Mouse (Mus musculus): ENCODE data around the gene Tsks.

The Tsks gene

DNA sequence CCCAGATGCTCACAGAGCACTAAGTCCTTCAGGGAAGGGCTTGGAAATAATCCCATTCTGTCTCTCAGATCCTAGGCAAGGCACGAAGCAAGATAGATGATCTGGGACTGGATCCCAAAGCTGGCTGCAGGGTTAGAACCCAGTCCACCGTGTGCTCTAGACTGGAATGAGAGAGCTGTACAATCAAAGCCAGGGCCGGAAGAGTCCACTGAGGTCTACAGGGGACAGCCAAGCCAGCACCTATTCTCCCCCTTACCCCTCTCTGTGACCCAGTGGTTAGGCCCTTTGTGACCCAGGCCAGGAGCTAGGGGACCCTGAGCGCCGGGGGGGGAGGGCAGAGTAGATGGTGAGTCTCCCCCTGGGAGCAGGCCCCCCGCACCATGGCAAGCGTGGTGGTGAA, at the start of gene Tsks:
Gene Tsks (plus strand): TSS at position 301 of the 400 bp plus-strand sequence.
- DNase-seq (ENCODE audit: low read depth, low spot score), result no peak

- DNase-seq (ENCODE audit: low read depth, low spot score), result no peak
Observed at GRCm38 (mm10) chr7:44894175-44894574, 48.8 kb upstream of the Tsks start.

DNA sequence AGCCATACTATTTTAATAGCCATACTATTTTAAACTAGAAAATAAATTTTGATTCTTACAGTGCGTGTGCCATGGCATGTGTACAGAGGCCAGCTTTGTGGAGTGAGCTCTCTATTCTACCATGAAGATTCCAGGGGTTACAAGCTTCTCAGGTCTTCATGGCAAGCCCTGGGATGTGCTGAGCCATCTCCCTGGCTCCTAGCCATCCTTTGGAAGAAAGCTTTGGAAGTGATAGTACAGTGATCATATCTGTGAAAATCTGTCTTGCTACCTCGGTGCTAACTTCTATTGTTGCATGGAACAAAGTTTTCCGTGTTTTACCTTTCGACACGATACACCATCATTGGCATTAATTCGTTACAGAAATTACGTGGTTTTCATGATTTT, 47.8 kb upstream of the Tsks start:
- DNase-seq (ENCODE audit: low read depth, low spot score), result no peak

DNA sequence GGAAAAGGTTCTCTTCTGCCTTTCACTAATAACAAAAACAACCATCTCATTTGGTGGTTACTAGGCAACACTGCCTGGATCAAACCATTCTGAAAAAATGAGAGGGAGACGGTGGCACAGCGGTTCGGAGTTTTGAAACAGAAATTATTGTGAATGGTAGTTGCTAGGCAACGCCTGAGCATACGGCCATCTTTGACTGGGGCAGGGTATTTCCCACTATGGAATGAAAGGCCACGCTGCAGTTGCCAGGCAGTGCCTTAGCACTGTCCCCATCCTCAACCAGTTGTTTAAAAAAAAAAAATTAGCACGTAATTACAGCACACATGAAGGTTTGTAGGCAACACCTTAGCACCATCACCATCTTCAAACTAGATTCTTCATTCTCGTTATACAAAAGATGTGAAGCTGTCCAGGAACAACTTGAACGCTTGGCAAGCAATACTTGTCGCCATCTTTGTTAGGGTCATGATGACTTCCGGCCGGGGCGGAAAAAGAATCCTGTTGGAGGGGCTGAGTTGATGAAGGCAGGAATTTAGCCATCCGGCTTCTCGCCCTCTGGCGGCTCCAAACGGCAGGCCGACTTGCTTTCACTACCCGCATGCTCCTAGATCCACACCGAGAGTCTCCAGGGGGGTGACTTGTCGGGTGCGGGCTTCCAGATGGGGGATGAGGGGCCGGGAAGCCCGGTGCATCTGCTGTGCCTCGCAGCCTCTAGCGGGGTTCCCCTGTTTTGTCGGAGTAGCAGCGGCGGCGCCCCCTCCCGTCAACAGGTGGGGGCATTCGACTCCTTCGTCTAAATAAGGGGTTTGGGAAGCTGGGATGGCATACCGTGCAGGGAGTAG, 47.2 kb upstream of the Tsks start, which contains the start of gene Fuz:
Gene Fuz (plus strand): TSS at position 487 of the 842 bp plus-strand sequence.
- peak; percentile 57 for DNase-seq (ENCODE audit: low read depth, low spot score)

- no peak for DNase-seq (ENCODE audit: low read depth, low spot score)
Observed at GRCm38 (mm10) chr7:44896499-44896898, 46.5 kb upstream of the Tsks start.

GRCm38 (mm10) chr7:44898607-44899006, 44.4 kb upstream of the Tsks start:
- no peak for DNase-seq (ENCODE audit: low read depth, low spot score)

DNA sequence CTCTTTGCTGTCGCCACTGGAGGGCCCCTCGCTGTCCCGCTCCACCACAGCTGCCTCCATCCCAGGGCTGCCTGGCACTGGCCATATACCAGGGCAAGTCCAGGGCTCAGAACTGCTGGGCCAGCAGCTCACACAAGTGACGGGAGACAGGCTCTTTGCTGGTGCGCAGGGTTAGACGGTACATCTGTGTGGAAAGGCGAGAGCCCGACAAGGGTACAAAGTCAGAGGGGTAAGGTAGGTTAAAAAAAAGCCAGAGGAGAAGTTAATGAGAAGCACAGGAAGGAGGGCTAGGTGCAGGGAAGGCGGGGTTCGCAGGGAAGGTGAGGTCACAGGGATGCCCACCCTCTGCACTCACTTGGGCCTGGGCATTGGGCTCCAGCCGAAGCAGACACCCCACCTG, 42.4 kb upstream of the Tsks start:
- DNase-seq (ENCODE audit: low read depth, low spot score), result no peak

- DNase-seq (ENCODE audit: low read depth, low spot score), result no peak
Observed at GRCm38 (mm10) chr7:44901230-44901722, 41.7 kb upstream of the Tsks start.

DNA sequence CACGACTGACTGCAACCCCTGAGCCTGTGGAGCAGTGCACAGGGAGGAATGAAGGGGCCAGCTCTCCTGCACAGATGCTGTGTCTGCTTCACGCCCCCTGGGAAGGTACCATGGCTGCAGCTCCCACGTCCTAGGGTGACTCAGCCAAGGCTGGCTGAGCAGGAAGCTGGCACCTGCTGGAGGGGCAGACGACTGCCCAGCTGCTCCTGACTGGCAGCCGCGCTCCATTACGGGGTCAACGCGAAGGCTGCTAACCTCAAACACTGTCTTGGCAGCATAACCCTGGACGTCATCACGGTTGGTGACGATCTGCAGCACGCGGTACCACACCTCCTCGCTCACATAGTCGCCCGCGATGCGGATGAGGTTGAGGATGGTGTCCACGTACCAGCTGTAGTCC, 37.6 kb upstream of the Tsks start:
- DNase-seq (ENCODE audit: low read depth, low spot score), result no peak

- DNase-seq (ENCODE audit: low read depth, low spot score), result no peak
Observed at GRCm38 (mm10) chr7:44908706-44909476, 34.1 kb upstream of the Tsks start.

- no peak for DNase-seq (ENCODE audit: low read depth, low spot score)
Observed at GRCm38 (mm10) chr7:44914396-44914795, 28.6 kb upstream of the Tsks start.

DNA sequence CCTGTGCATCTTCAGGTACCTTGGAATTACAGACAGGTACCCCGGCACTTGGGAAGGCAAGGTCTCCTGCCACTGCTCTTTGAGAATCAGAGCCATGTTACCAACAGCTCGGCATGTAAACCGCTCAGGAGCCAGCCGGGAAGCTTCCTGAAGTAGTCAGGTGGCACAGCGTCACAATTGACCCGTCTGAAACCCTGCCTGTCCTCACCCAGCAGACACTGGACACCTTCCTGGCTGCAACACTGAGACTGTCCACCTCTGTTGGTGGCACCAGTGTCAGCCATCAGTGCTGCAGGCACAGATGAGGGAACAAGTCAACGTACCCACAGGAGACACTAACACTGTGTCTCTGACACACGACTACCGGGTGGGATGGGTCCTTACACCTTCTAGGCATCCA, 27.7 kb upstream of the Tsks start:
- no peak for DNase-seq (ENCODE audit: low read depth, low spot score)

DNA sequence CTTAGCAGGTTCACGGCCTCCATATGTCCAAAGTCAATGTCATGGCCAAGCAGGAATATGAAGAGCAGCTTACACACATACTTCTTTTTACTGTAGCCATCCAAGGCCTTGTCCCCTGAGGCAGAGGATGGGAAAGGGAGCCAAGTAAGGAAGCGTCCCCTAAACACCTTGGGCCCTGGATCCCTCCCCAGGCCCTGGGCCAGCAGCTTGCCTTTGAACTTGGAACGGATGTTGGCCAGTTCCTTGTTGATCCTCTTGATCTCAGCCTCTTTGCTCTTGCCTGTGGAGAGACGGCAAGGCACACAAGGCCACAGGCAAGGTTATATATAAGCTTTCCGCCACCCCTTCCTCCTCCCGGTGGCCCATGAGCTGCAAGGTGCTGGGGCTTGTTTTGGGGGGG, 26.8 kb upstream of the Tsks start:
- no peak for DNase-seq (ENCODE audit: low read depth, low spot score)

DNA sequence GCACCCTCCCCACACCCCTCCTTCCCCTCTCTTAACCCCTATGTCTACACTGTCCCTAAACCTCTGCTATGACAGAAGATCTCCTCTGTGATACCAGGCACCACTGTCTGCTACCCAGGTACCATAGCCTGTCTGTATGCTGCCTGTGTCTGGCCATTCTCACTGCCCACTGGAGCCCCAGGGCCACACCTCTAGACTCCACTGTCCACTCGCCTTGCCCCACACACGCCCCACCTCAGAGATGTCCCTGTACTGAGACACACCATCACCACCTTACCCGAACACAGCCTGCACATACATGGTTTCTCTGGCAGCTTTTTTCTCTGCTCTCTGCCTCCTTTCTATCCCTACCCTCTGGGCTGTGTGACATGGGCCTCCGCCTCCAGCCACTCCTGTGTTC, 26.1 kb upstream of the Tsks start:
- no peak for DNase-seq (ENCODE audit: low read depth, low spot score)

DNA sequence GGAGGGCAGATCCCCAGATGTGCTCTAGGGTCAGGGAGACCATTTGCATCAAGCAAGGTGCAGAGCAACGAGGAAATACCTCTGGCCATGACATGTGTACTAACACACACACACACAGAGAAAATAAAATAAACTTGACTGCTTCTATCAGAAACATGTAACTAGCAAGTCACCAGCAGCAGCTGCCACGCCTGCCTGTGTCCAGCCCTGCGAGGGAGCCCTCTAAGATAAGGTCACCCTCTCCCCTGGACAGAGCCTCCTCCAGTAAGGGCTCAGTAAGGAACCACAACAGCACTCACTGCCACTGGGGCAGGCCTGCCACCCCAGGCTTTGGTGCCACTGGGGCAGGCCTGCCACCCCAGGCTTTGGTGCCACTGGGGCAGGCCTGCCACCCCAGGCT, 24.8 kb upstream of the Tsks start:
- no peak for DNase-seq (ENCODE audit: low read depth, low spot score)

DNA sequence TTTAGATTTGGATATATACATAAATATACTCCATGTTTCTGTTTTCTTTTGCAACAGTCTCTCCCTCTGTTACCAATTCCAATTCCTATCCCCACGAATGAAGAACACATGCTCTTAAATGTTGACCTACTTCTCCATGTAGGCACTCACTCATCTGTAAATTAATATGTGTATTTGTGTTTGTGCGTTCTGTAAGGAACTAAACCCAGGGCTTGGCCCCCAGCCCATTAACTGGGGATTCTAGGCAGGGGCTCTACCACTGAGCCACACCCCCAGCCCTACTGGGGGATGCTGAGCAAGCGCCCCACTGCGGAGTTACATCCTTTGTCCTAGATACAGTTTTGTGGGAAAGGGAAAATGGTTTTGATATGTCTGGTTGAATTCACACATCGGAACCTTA, 23.9 kb upstream of the Tsks start:
- DNase-seq (ENCODE audit: low read depth, low spot score), result no peak

- no peak for DNase-seq (ENCODE audit: low read depth, low spot score)
Observed at GRCm38 (mm10) chr7:44922530-44922929, 20.5 kb upstream of the Tsks start.

GRCm38 (mm10) chr7:44925468-44925867, 17.5 kb upstream of the Tsks start:
- no peak for DNase-seq (ENCODE audit: low read depth, low spot score)

GRCm38 (mm10) chr7:44928570-44928969, 14.4 kb upstream of the Tsks start:
- DNase-seq (ENCODE audit: low read depth, low spot score), result no peak

DNA sequence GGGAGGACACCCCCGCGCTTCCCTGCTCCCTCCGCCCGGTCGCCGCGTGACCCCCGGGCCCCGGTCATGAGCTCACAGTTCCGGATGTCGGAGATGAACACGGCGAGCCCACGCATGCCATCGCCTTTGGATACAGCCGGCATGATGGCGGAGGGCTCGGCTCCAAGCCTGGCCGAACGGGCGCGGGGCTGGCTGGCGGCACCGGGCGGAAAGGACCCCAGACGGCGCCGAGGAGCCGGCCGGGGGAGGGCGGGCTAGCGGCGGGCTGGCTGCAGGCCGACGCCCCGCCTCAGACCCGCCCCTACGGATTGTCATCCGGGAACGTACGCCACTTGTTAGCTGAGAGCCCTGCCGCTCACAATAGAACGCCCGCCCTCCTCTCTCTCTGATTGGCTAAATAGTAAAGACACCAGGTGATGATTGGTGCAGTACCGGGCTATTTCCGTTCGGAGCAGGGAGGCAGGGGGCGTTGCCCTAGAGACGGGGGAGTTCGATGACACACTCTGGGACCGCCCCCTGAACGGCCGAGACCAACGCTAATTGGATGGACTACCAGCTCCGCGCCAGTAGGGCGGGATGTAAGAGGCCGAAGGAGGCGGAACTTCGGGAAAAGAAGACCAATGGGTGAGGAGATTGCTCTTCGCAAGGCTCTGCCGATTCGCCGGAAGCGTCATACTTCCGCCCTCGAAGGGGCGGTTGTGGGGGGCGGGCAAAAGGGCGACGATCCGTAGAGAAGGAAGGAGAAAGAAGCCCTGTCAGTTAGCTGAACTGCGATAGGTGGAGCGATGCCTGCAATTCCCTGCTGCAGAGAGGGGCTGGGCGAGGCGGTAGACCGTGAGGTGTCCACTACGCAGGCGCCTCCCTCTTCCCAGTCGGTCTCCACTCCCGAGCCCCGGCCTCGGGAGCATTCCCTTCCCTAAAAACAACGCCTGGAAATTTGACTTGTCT, 13.5 kb upstream of the Tsks start, which contains the start of gene Ap2a1:
Gene Ap2a1 (minus strand): TSS at position 293 of the 948 bp plus-strand sequence.
- DNase-seq (ENCODE audit: low read depth, low spot score), result peak; percentile 100

- no peak for DNase-seq (ENCODE audit: low read depth, low spot score)
Observed at GRCm38 (mm10) chr7:44938680-44939079, 4.3 kb upstream of the Tsks start.

Data from c-Kit-negative CD71-positive TER-119-positive erythroid progenitor cells, embryonic 14.5 days (primary cell).